Mouse (Mus musculus): Measurements from ENCODE around the gene Csnk1d. TPM values are rescaled to one million over a fixed set of nuclear protein-coding genes. Genes with fewer than 3 reads are reported as not detected.

Csnk1d gene
- polyA plus RNA-seq, 2 experiments = 17.1 to 27.0 TPM

- Histone ChIP-seq H3K4me1 (replicated peaks; ENCODE audit: control insufficient read depth in 2 of 2, insufficient read depth in 2 of 2, low read length in 1 of 2) (peaks cover 2 to 17% of the 10 kb centered on the region in 2 experiments), H3K27me3 (ENCODE audit: control insufficient read depth, insufficient read depth, low read length) (no peaks in the 10 kb centered on the region), H3K4me3 (ENCODE audit: insufficient read depth in 1 of 2, low read depth in 2 of 2, low read length in 2 of 2) (no peak overlapping the region), H3K4me2 (ENCODE audit: low read depth) (no peak overlapping the region), H3K36me3 (replicated peaks; ENCODE audit: control insufficient read depth, insufficient read depth, low read depth) (no peaks in the 10 kb centered on the region), H3K9ac (replicated peaks) (no peak overlapping the region), H3K9me3 (ENCODE audit: control insufficient read depth, low read length) (no peaks in the 10 kb centered on the region), H3K27ac (no peak overlapping the region)
- DNase-seq (ENCODE audit: low read depth in 3 of 3, low spot score in 3 of 3) = no peak
- TF ChIP-seq CTCF (IDR thresholded peaks at IDR 0.05; ENCODE audit: low read depth) (no peak), EP300 (IDR thresholded peaks at IDR 0.05; ENCODE audit: low read depth) (no peak)
- no peak for ATAC-seq (ENCODE audit: insufficient read depth)
- 70% methylated on average over 6 of the region's 6 CpGs for WGBS (ENCODE audit: insufficient replicate concordance)
These were observed 3.6 kb upstream of the Csnk1d start for GRCm38 (mm10) chr11:120994741-120995140.

- H3K27me3 ChIP-seq (ENCODE audit: control insufficient read depth, insufficient read depth, low read length) = no peaks in the 10 kb centered on the region
- WGBS (ENCODE audit: insufficient replicate concordance) = 78% methylated on average over 5 of the region's 5 CpGs
- no peak overlapping the region for H3K4me3 ChIP-seq (ENCODE audit: insufficient read depth in 1 of 2, low read depth in 2 of 2, low read length in 2 of 2)
- no peak overlapping the region for H3K27ac ChIP-seq
- peaks cover 14 to 27% of the 10 kb centered on the region in 2 experiments for H3K4me1 ChIP-seq (replicated peaks; ENCODE audit: control insufficient read depth in 2 of 2, insufficient read depth in 2 of 2, low read length in 1 of 2)
- no peak overlapping the region for H3K9ac ChIP-seq (replicated peaks)
- TF ChIP-seq CTCF (IDR thresholded peaks at IDR 0.05; ENCODE audit: low read depth) = no peak
- TF ChIP-seq EP300 (IDR thresholded peaks at IDR 0.05; ENCODE audit: low read depth) = no peak
- ATAC-seq (ENCODE audit: insufficient read depth) (no peak), DNase-seq (ENCODE audit: low read depth in 3 of 3, low spot score in 3 of 3) (no peak)
- no peaks in the 10 kb centered on the region for H3K9me3 ChIP-seq (ENCODE audit: control insufficient read depth, low read length)
- no peaks in the 10 kb centered on the region for H3K36me3 ChIP-seq (replicated peaks; ENCODE audit: control insufficient read depth, insufficient read depth, low read depth)
- no peak overlapping the region for H3K4me2 ChIP-seq (ENCODE audit: low read depth)
These were observed 2.5 kb upstream of the Csnk1d start for GRCm38 (mm10) chr11:120993586-120993985.

DNA sequence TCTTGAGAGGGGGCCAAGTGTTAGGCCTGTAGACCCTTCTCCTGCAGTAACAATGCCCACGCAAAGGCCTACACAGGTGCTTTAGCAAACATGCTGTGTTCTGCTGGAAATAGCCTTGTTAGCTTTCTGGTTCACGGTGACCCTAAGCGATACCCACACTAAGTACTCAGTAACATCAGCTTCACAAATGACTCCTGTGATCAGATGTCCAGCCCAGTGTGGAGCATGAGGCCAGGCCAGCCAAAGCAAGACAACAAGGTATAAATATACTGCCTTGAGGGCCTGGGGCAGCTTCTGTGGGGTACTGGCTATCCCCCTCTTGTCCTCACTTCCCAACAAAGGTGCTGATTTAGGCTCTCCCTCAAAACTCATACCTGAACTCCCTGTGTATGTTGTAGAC is 1.9 kb upstream of the Csnk1d start:
- no peak overlapping the region for H3K9ac ChIP-seq (replicated peaks)
- DNase-seq (ENCODE audit: low read depth in 3 of 3, low spot score in 3 of 3) (no peak), ATAC-seq (ENCODE audit: insufficient read depth) (no peak)
- TF ChIP-seq EP300 (IDR thresholded peaks at IDR 0.05; ENCODE audit: low read depth) (no peak), CTCF (IDR thresholded peaks at IDR 0.05; ENCODE audit: low read depth) (no peak)
- no peaks in the 10 kb centered on the region for H3K9me3 ChIP-seq (ENCODE audit: control insufficient read depth, low read length)
- WGBS (ENCODE audit: insufficient replicate concordance) = 88% methylated on average over 3 of the region's 3 CpGs
- no peak overlapping the region for H3K4me3 ChIP-seq (ENCODE audit: insufficient read depth in 1 of 2, low read depth in 2 of 2, low read length in 2 of 2)
- H3K36me3 ChIP-seq (replicated peaks; ENCODE audit: control insufficient read depth, insufficient read depth, low read depth) = no peaks in the 10 kb centered on the region
- no peak overlapping the region for H3K4me2 ChIP-seq (ENCODE audit: low read depth)
- H3K27me3 ChIP-seq (ENCODE audit: control insufficient read depth, insufficient read depth, low read length) = no peaks in the 10 kb centered on the region
- no peak overlapping the region for H3K27ac ChIP-seq
- H3K4me1 ChIP-seq (replicated peaks; ENCODE audit: control insufficient read depth in 2 of 2, insufficient read depth in 2 of 2, low read length in 1 of 2) = peaks cover 15 to 32% of the 10 kb centered on the region in 2 experiments

- ATAC-seq (ENCODE audit: insufficient read depth) (peak; percentile 0; the same call in 1 of the 2 replicates), DNase-seq (ENCODE audit: low read depth in 3 of 3, low spot score in 3 of 3) (no peak)
- Histone ChIP-seq H3K27me3 (ENCODE audit: control insufficient read depth, insufficient read depth, low read length) (no peaks in the 10 kb centered on the region), H3K9me3 (ENCODE audit: control insufficient read depth, low read length) (no peaks in the 10 kb centered on the region), H3K4me3 (ENCODE audit: insufficient read depth in 1 of 2, low read depth in 2 of 2, low read length in 2 of 2) (peak overlapping the region; percentile 69 to 94), H3K4me2 (ENCODE audit: low read depth) (peak overlapping the region; percentile 82), H3K4me1 (replicated peaks; ENCODE audit: control insufficient read depth in 2 of 2, insufficient read depth in 2 of 2, low read length in 1 of 2) (peaks cover 21 to 43% of the 10 kb centered on the region in 2 experiments), H3K36me3 (replicated peaks; ENCODE audit: control insufficient read depth, insufficient read depth, low read depth) (no peaks in the 10 kb centered on the region), H3K9ac (replicated peaks) (peak overlapping the region; percentile 61), H3K27ac (no peak overlapping the region)
- TF ChIP-seq EP300 (IDR thresholded peaks at IDR 0.05; ENCODE audit: low read depth) (no peak), CTCF (IDR thresholded peaks at IDR 0.05; ENCODE audit: low read depth) (no peak)
- WGBS (ENCODE audit: insufficient replicate concordance) = 49% methylated on average over 3 of the region's 3 CpGs
These were observed 661 bp upstream of the Csnk1d start for GRCm38 (mm10) chr11:120991791-120992190.

DNA sequence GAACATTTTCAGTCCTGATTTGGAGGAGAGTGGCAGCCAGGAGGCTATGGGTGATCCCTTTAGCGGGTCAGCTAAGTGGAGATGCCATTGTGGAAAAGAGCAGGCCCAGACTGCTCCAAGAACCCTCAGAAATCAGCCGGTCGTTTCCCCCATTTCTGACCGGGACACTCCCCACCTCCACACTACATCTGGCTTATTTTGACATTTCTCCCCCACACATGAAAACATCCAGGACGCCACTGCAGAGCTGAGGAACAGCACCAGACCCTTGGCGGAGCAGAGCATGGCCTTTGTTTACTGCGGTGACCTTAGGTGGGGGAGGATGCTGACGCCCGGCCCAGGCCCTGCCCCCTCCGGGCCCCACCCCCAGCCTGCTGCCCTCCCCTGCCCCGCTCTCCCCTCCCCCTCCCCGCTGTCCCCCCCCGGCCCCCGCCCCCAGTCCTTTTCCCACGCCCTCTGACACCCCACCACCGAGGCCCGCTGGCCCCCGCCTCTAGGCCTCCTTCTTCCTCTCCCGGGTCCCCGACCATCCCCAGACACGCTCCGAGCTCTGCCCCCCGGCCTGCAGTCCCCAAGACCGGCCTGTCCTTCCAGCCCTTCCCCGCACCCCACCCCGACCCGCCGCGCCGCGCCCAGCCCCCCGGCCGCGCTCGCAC is 876 bp downstream of the Csnk1d start:
- no peak for DNase-seq (ENCODE audit: low read depth in 3 of 3, low spot score in 3 of 3)
- Histone ChIP-seq H3K9me3 (ENCODE audit: control insufficient read depth, low read length) (no peaks in the 10 kb centered on the region), H3K4me3 (ENCODE audit: insufficient read depth in 1 of 2, low read depth in 2 of 2, low read length in 2 of 2) (peak overlapping the region; percentile 81 to 94), H3K4me2 (ENCODE audit: low read depth) (peak overlapping the region; percentile 82), H3K9ac (replicated peaks) (peak overlapping the region; percentile 96), H3K27ac (peak overlapping the region; percentile 81), H3K36me3 (replicated peaks; ENCODE audit: control insufficient read depth, insufficient read depth, low read depth) (peaks cover 7% of the 10 kb centered on the region), H3K4me1 (replicated peaks; ENCODE audit: control insufficient read depth in 2 of 2, insufficient read depth in 2 of 2, low read length in 1 of 2) (peaks cover 29 to 50% of the 10 kb centered on the region in 2 experiments), H3K27me3 (ENCODE audit: control insufficient read depth, insufficient read depth, low read length) (no peaks in the 10 kb centered on the region)
- TF ChIP-seq CTCF (IDR thresholded peaks at IDR 0.05; ENCODE audit: low read depth) (no peak), EP300 (IDR thresholded peaks at IDR 0.05; ENCODE audit: low read depth) (no peak)
- peak; percentile 71 for ATAC-seq (ENCODE audit: insufficient read depth)
- WGBS (ENCODE audit: insufficient replicate concordance) = 2% methylated on average over 32 of the region's 35 CpGs

All from liver, embryonic 14.5 days (tissue).